Mouse (Mus musculus) T-helper 2 cell (primary cell): ENCODE data around the gene Lrp10.

Experiments
- in situ Hi-C: fragments of 300-600 bp; cut with MboI, MseI; formaldehyde crosslinking; loops from one replicate; pipeline ENCODE4 v1.15.1; 2025; ENCODE audit warnings: high pct_unique_total_duplicates

Gene Lrp10

GRCm38 (mm10) chr14:54463959-54464292 is at the start of gene Lrp10:
Lrp10 (plus strand) TSS chr14:54464137.
- in situ Hi-C loops, result no loop called here

GRCm38 (mm10) chr14:54415241-54416020 is 48.5 kb upstream of the Lrp10 start:
- in situ Hi-C loops, result no loop called here

- in situ Hi-C loops, result no loop called here
Observed at GRCm38 (mm10) chr14:54416229-54416775, 47.6 kb upstream of the Lrp10 start.

DNA sequence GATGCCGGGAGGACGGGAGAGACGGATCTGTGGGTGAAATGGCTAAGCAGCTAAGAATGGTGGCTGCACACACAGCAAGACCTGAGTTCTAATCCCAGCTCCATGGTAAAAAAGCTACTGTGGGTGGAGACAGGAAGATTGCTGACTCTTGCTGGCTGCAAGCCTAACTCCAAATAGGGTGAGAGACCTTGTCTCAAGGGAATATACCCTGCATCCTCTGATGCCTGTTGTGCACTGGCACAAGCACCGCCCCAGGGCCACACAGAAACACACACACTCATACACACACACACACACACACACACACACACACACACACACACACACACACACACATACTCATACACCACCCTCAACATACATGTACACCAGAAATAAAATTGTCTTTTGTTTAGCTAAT is 47.1 kb upstream of the Lrp10 start:
- in situ Hi-C loops, result no loop called here

- in situ Hi-C loops, result no loop called here
Observed at GRCm38 (mm10) chr14:54417623-54418081, 46.3 kb upstream of the Lrp10 start, which contains the start of gene Slc7a7. Slc7a7 (minus strand) TSS chr14:54417780.

- in situ Hi-C loops, result loop anchor here (10.0 kb wide), 1 partner anchor 186 kb away; no protein-coding TSS in a partner anchor
Observed at GRCm38 (mm10) chr14:54421014-54421413, 42.9 kb upstream of the Lrp10 start.

GRCm38 (mm10) chr14:54423406-54423805 is 40.5 kb upstream of the Lrp10 start:
- in situ Hi-C loops, result loop anchor here (10.0 kb wide), 1 partner anchor 189 kb away; no protein-coding TSS in a partner anchor

GRCm38 (mm10) chr14:54424634-54425033 is 39.3 kb upstream of the Lrp10 start:
- in situ Hi-C loops, result loop anchor here (10.0 kb wide), 1 partner anchor 190 kb away; no protein-coding TSS in a partner anchor

DNA sequence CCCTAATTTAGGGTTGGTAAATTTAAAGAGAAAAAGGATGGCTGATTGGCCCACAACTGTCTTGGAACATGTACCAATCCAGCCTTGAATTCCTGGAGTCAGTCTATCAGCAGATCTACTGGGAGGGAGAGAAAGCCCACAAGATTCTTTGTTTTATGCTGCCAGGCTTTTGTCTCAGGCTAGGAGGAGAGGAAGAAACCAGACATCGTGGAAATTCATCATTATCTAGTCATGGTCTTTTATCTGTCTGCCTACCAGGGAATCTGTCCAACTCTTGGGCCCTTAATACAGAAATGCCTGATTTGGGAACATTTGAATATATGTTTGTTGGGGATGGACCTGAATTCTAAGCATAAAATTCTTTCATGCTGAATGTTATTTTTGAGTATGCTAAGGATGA is 38.4 kb upstream of the Lrp10 start:
- in situ Hi-C loops, result loop anchor here (10.0 kb wide), 1 partner anchor 191 kb away; no protein-coding TSS in a partner anchor

DNA sequence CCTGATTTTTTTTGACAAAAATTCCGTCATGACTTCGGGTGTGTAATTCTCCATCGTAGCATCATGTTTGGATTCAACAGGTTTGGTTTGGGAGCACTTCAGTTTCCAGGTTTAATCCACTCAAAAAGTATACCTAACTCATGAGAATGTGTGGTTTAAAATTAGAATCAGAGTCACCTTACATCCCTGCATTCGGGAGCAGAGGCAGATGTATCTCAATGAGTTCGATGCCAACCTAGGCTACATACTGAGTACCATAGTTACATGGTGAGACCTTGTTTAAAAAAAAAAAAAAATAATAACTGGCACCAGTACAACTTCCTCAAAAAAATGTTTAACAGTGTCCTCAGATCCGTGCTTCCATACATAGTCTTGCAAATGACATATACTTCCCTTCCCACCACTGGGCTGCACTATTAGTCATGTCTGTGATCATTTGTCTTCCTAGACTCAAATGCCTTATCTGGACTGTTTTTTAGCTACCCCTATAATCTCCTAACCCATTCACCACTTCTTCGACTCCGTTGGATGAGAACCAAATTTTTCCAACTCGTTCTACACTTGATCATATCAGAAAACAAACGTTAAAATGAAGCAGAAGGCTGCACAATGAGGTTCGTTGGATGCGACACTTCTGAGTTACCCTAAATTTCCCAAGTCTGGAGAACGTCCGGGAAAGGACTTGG is 37.8 kb upstream of the Lrp10 start:
- in situ Hi-C loops, result loop anchor here (10.0 kb wide), 1 partner anchor 191 kb away; no protein-coding TSS in a partner anchor

DNA sequence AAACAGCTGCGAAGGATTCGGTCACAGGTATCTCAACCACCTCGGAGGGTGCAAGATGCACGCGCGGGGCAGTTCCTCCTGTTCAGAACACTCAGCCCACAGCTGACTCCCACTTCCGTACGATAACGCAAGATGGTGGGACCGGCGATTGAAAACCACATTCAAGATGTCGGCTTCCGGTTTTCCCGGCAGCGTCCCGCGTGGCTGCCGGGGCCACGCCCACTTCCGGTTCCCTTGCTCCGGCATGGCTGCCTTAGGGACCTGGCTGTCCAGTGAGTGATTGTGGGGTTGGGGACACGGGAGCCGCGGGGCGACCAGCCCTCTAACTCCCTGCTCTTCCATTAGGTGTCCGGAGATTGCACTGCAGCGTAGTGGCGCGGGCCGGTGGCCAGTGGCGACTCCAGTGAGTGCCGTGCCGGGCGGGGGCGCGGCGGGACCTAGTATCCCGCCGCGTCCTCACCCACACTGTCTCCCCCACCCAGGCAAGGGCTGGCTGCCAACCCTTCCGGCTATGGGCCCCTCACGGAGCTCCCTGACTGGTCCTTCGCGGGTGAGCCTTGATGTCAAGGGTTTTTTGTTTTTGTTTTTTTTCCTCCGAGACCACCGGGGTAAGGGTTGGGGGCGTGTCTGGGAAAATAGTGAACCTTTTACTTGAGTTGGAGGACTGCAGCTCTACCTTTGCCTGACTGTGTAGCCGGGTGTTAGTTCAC is 37.1 kb upstream of the Lrp10 start, which contains the start of gene Mrpl52:
Gene Mrpl52 (plus strand): TSS at position 221 of the 710 bp plus-strand sequence.
- in situ Hi-C loops, result loop anchor here (10.0 kb wide), 1 partner anchor 192 kb away; no protein-coding TSS in a partner anchor

GRCm38 (mm10) chr14:54427696-54428095 is 36.2 kb upstream of the Lrp10 start:
- in situ Hi-C loops, result loop anchor here (10.0 kb wide), 1 partner anchor 193 kb away; no protein-coding TSS in a partner anchor

- in situ Hi-C loops, result loop anchor here (10.0 kb wide), 1 partner anchor 194 kb away; no protein-coding TSS in a partner anchor
Observed at GRCm38 (mm10) chr14:54428421-54428820, 35.5 kb upstream of the Lrp10 start.

DNA sequence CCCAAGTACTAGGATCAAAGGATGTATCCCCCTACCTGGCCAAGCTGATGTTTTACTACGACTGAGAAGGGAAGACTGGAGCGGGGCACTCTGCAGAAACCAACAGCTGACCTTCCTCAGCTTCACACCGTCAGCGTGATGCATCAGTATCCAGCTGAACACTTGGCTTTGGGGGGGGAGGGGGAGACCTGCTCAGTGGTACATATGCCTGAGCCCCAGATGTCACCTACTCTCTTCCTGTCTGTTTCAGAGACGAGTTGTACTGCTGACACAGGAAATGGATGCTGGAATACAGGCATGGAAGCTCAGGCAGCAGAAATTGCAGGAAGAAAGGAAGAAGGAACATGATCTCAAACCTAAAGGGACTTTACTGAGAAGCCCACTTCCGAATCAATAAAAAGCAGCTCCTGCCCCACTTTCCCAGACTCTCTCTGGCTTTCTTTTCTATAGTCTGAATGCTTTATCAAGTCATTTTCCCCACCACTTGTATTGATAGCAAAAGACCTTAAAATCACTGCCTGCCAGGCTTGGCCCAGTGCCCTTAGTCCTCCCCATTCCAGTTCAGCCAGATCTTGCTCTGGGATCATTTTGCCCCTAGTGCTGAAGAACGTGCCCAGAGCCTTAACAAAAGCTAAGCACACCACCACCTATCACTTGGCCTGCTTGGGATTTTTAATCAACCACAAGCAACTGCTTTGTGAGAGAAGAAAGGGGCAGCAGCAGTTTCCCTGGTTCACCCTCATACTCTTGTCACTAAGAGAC is 34.4 kb upstream of the Lrp10 start:
- in situ Hi-C loops, result loop anchor here (10.0 kb wide), 1 partner anchor 195 kb away; no protein-coding TSS in a partner anchor

GRCm38 (mm10) chr14:54430406-54431145 is 33.4 kb upstream of the Lrp10 start:
- in situ Hi-C loops, result no loop called here

GRCm38 (mm10) chr14:54431334-54432077 is 32.4 kb upstream of the Lrp10 start, which contains the start of gene Mmp14:
Mmp14 (plus strand) TSS chr14:54431612.
- in situ Hi-C loops, result no loop called here

- in situ Hi-C loops, result no loop called here
Observed at GRCm38 (mm10) chr14:54432078-54432836, 31.7 kb upstream of the Lrp10 start.
